Mouse (Mus musculus) C2C12 (cell line): ENCODE data around the gene Crnkl1.

Source experiments
- CEBPB ChIP-seq: IDR thresholded peaks from one replicate; pipeline ENCODE4 v1.6.1; 2011; ENCODE audit warnings: low read depth, mild to moderate bottlenecking, control low read depth, moderate library complexity
- CTCF ChIP-seq: IDR thresholded peaks from one replicate; pipeline ENCODE4 v1.5.1; 2011; ENCODE audit not compliant: control insufficient read depth, insufficient read depth, insufficient read length
- MAX ChIP-seq: IDR thresholded peaks from one replicate; pipeline ENCODE4 v1.6.1; 2011; ENCODE audit warnings: mild to moderate bottlenecking, control low read depth
- MYOD1 ChIP-seq: IDR thresholded peaks from one replicate; pipeline ENCODE4 v1.6.1; 2011; ENCODE audit warnings: low read depth; ENCODE audit not compliant: control insufficient read depth, insufficient read length
- MYOG ChIP-seq: IDR thresholded peaks from one replicate; pipeline ENCODE4 v1.6.1; 2011; ENCODE audit not compliant: control insufficient read depth, insufficient read length; ENCODE audit errors: extremely low read depth

GRCm38 (mm10) chr2:145888766-145889480 is 45.9 kb downstream of the Crnkl1 start:
- TF ChIP-seq CTCF (no peak), MYOG (no peak), MYOD1 (no peak), MAX (no peak), CEBPB (no peak)
